Mouse (Mus musculus) midbrain, embryonic 11.5 days (tissue): ENCODE data around the gene Ceacam9. TPM values are rescaled to one million over a fixed set of nuclear protein-coding genes. Genes with fewer than 3 reads are reported as not detected.
"Not testable (repeated sequence)": the region's sequence is repeated elsewhere in the genome, so short reads cannot be mapped to it uniquely, and the experiment has no call there.

Source experiments
- ATAC-seq: fragments of 200-750 bp; cut with Nextera tagmentation; 2 replicates; pipeline ENCODE4 v1.8.0; 2017; ENCODE audit warnings: moderate TSS enrichment, moderate library complexity; ENCODE audit not compliant: low FRiP score
- DNase-seq: peaks from one replicate; pipeline ENCODE4 v3.0.0; 2015; ENCODE audit warnings: low spot score; ENCODE audit errors: missing footprints
- H3K27ac ChIP-seq: fragments of 300-500 bp; sonication (generic); 2 replicates; pipeline ENCODE4 v1.5.1; 2014; ENCODE audit warnings: low read depth, low read length
- H3K27me3 ChIP-seq: fragments of 300-500 bp; sonication (generic); 2 replicates; pipeline ENCODE4 v1.6.1; 2014; ENCODE audit warnings: mild to moderate bottlenecking, low read length, moderate library complexity, mixed read lengths; ENCODE audit not compliant: control insufficient read depth, insufficient read depth
- H3K36me3 ChIP-seq: fragments of 300-500 bp; sonication (generic); 2 replicates; pipeline ENCODE4 v1.6.1; 2014; ENCODE audit warnings: mild to moderate bottlenecking, low read length, moderate library complexity, mixed read lengths; ENCODE audit not compliant: control insufficient read depth, insufficient read depth
- H3K4me1 ChIP-seq: fragments of 300-500 bp; sonication (generic); 2 replicates; pipeline ENCODE4 v1.6.1; 2014; ENCODE audit warnings: low read length; ENCODE audit not compliant: control insufficient read depth, insufficient read depth
- H3K4me2 ChIP-seq: fragments of 300-500 bp; sonication (generic); 2 replicates; pipeline ENCODE4 v1.6.1; 2014; ENCODE audit warnings: mild to moderate bottlenecking, moderate library complexity
- H3K4me3 ChIP-seq: fragments of 300-500 bp; sonication (generic); 2 replicates; pipeline ENCODE4 v1.5.1; 2014; ENCODE audit warnings: low read depth, low read length
- H3K9ac ChIP-seq: fragments of 300-500 bp; sonication (generic); 2 replicates; pipeline ENCODE4 v1.6.1; 2014; ENCODE audit warnings: low read length
- H3K9me3 ChIP-seq: fragments of 300-500 bp; sonication (generic); 2 replicates; pipeline ENCODE4 v1.6.1; 2016; ENCODE audit warnings: low read length; ENCODE audit not compliant: control insufficient read depth
- WGBS: fragments of 180-500 bp; shearing (Covaris S2); extraction: QIAGEN DNeasy Blood & Tissue Kit; methylation state at CpG from one replicate; pipeline ENCODE4 v1.1.7; 2014; 5-methylcytosine and 5-hydroxymethylcytosine counted together
- polyA plus RNA-seq: library from polyadenylated mRNA; unstranded; fragments of >200 nt; fragmentation: Nextera tagmentation; extraction: Ambion mirVana; gene quantifications from 2 replicates; pipeline ENCODE4 v1.2.1, GENCODE M21; 2014

Gene Ceacam9
- polyA plus RNA-seq = not detected in 2 replicates

DNA sequence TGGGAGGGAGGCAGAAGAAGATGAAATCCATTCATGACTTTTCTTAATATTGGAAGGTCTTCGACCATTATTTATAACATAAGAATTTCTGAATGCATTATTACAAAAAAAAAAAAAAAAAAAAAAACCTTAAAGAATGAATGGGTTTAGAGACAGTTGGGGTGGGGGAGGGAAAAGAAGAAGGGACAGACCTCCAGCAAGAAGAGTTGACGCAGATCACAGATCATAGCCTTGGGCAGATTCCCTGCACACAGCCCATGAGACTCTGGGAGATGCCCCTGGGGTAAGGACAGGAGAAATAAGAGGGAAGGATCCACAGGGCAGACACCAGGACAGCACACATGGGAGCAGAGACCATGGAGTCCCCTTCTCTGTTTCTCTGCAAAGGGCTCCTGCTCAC is at the start of gene Ceacam9:
Gene Ceacam9, plus strand, starts transcription at position 301 of the 400 bp plus-strand sequence.
- no peak within 1 kb of the TSS for H3K27ac ChIP-seq
- no peaks in the 10 kb centered on the region for H3K4me1 ChIP-seq
- ATAC-seq (no peak), DNase-seq (no peak)
- no peaks in the 10 kb centered on the region for H3K36me3 ChIP-seq
- H3K9ac ChIP-seq = no peak within 1 kb of the TSS
- H3K4me2 ChIP-seq = no peak within 1 kb of the TSS
- no peak within 1 kb of the TSS for H3K4me3 ChIP-seq
- H3K9me3 ChIP-seq = no peaks in the 10 kb centered on the region
- H3K27me3 ChIP-seq = no peaks in the 10 kb centered on the region
- 85% methylated on average over 2 of the region's 2 CpGs for WGBS

DNA sequence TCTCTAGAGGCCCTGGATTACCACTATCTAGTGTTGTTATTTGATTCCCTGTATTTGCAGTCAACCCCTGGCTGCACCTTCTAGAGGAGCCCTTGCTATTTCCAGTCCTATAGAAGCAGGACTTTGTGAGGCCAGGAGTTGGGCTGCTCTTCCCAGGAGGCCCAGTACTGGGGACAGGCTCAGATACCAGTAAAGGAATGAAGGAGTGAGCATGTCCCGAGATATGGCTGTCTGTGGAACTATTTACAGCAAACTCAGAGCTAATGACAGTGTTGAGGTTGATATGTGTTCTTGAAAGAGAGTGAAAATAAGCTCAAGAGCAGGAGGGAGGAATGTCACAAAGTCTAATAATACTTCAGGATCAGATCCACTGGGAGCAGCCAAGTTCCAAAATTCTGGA is 47.9 kb upstream of the Ceacam9 start:
- no peak for ATAC-seq
- Histone ChIP-seq H3K4me3 (no peak overlapping the region), H3K27ac (no peak overlapping the region), H3K4me2 (no peak overlapping the region), H3K4me1 (no peaks in the 10 kb centered on the region), H3K36me3 (no peaks in the 10 kb centered on the region), H3K9me3 (no peaks in the 10 kb centered on the region), H3K9ac (no peak overlapping the region), H3K27me3 (no peaks in the 10 kb centered on the region)
- no peak for DNase-seq
- WGBS = 69% methylated on average over 1 of the region's 1 CpGs

DNA sequence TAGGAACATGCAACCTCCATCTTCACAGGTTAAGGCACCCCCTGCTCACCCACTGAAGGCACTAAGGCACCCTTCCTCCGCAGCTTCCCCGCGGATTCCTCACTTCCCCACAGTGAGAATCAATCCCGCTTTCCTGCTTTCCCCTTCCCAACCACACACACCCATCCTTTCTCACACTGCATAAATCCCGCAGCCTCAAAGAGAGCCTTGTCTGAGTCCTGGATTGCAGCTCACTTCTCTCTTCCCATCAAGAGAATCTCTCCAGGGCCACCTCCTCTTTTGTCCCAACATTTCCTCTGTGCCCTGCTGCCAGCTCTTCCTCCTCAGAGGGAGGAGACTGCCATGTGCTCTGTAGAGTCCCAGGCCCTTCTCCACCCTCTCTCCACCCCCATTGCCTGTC is 47.0 kb upstream of the Ceacam9 start:
- not testable (repeated sequence) for H3K4me3 ChIP-seq, H3K9ac ChIP-seq, H3K27me3 ChIP-seq, H3K36me3 ChIP-seq, H3K27ac ChIP-seq, ATAC-seq, DNase-seq, H3K4me2 ChIP-seq, H3K4me1 ChIP-seq, H3K9me3 ChIP-seq
- WGBS = 48% methylated on average over 5 of the region's 5 CpGs

DNA sequence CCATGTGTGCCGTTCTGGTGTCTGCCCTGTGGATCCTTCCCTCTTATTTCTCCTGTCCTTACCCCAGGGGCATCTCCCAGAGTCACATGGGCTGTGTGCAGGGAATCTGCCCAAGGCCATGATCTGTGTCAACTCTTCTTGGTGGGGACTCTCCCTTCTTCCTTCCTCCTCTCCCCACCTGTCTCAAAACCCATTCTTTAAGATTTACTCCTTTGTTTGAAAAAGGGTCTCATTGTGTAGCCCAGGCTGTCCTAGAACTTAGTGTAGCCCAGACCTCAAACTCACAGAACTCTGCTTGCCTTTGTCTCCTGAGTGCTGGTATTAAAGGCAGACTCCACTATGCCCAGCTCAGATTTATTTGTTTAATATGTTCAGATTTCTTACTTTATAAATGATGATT is 46.1 kb upstream of the Ceacam9 start, which contains the start of gene Ceacam15:
Gene Ceacam15, minus strand, starts transcription at position 101 of the 400 bp plus-strand sequence.
- Histone ChIP-seq H3K4me2 (no peak within 1 kb of the TSS), H3K4me1 (no peaks in the 10 kb centered on the region), H3K36me3 (no peaks in the 10 kb centered on the region), H3K27ac (no peak within 1 kb of the TSS), H3K4me3 (no peak within 1 kb of the TSS), H3K27me3 (no peaks in the 10 kb centered on the region), H3K9me3 (no peaks in the 10 kb centered on the region), H3K9ac (no peak within 1 kb of the TSS)
- ATAC-seq (no peak), DNase-seq (no peak)
- 60% methylated on average over 1 of the region's 1 CpGs for WGBS

DNA sequence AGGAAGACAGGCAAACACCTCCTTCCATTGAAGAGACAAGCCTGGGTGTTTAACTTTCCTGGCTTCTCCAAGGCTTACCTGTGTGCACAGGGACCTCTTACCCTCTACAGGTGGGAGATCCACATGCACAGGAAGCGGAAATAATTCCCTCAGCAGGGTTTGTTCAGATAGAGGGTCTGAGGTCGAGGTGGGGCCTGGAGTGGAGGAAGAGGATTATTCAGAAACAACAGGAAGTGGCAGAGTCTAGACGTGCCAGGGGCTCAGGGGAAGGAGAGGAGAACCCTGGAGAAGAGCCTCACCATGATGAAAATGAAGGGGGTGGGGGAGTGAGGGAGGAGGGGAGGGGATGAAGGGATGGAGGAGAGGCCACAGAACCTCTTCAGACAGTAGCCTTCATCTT is 41.5 kb upstream of the Ceacam9 start:
- not testable (repeated sequence) for H3K36me3 ChIP-seq, H3K4me1 ChIP-seq, DNase-seq, H3K4me2 ChIP-seq, H3K9me3 ChIP-seq, H3K9ac ChIP-seq, ATAC-seq, H3K27ac ChIP-seq, H3K27me3 ChIP-seq, H3K4me3 ChIP-seq
- WGBS = 21% methylated on average over 2 of the region's 3 CpGs

DNA sequence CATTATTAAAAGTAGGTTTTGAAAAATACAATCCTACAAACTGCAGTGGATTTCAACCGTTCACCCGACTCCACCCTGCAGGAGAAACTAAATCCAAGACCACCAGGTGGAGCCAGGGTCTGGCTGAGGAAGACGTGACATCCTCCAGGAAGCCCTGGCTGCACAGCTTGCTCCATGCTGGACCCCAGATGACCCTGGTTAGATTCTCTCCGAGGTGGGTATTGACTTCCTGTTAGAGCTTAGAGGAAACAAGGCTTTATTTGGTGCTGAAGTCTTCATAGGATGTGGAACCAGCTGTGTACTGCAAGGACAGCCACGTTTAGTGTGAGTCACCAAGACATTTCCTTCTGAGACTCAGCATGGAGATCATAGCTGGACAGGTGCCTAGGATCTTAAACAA is 32.5 kb upstream of the Ceacam9 start:
- Histone ChIP-seq H3K9ac (no peak overlapping the region), H3K36me3 (no peaks in the 10 kb centered on the region), H3K4me1 (no peaks in the 10 kb centered on the region), H3K27ac (no peak overlapping the region), H3K4me3 (no peak overlapping the region), H3K9me3 (no peaks in the 10 kb centered on the region), H3K27me3 (no peaks in the 10 kb centered on the region), H3K4me2 (no peak overlapping the region)
- no peak for ATAC-seq
- DNase-seq = no peak
- WGBS = 82% methylated on average over 5 of the region's 5 CpGs

DNA sequence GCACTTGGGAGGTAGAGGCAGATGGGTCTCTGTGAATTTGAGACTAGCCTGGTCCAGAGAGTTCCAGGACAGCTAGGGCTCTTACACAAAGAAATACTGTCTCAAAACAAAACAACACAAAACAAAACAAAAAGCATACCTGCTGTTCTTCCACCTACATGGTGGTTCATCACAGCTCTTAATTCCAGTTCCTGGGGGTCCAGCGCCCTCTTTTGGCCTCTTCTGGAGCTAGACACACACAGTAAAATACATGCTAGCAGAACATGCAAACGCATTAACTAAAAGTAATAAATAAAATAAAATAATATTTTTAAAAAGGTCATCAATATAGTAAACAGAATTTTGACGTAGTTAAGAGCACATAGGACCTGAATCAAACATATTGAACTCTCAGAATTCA is 26.7 kb upstream of the Ceacam9 start:
- Histone ChIP-seq H3K4me1 (no peaks in the 10 kb centered on the region), H3K27me3 (no peaks in the 10 kb centered on the region), H3K36me3 (no peaks in the 10 kb centered on the region), H3K9ac (no peak overlapping the region), H3K9me3 (no peaks in the 10 kb centered on the region), H3K4me3 (no peak overlapping the region), H3K4me2 (no peak overlapping the region), H3K27ac (no peak overlapping the region)
- DNase-seq (no peak), ATAC-seq (no peak)
- 34% methylated on average over 3 of the region's 3 CpGs for WGBS

DNA sequence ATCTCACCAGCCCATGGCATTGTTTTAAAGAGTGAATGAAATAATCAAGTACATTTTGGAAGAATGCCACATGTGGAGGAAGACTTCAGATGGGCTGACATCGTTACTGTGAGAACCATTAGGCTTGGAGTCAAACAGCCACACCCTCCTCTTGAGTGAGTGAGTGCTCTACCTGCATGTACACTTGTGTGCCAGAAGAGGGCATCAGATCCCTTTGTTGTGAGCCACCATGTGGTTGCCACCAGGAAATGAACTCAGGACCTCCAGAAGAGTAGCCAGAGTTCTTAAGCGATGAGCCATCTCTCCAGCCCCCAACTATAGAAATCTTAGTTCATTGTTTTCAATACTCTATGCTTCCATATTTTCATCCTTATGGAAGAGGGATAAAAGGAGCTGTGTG is 22.7 kb upstream of the Ceacam9 start:
- 60% methylated on average over 2 of the region's 2 CpGs for WGBS
- no peak for DNase-seq
- ATAC-seq = no peak
- H3K36me3 ChIP-seq = no peaks in the 10 kb centered on the region
- H3K4me3 ChIP-seq = no peak overlapping the region
- H3K9me3 ChIP-seq = no peaks in the 10 kb centered on the region
- no peaks in the 10 kb centered on the region for H3K27me3 ChIP-seq
- no peak overlapping the region for H3K4me2 ChIP-seq
- H3K27ac ChIP-seq = no peak overlapping the region
- no peak overlapping the region for H3K9ac ChIP-seq
- H3K4me1 ChIP-seq = no peaks in the 10 kb centered on the region

DNA sequence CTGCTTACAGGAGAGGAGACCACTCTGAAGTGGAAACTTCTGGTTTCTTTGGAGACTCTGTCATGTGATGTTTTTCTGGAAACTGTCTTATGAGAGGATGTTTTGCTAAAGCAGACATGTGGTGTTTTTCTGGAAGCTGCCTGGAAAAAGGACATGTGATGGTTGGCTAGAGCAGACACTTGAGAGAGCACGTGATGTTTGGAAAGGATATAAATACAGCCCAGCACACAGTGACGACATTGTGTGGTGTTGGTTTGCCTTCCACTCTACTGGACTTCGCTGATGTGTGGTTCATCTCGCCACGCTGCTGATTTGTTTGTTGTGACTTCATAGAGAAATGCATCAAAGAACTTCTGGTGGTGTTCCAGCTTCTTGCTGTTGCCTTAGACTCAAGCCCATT is 21.1 kb upstream of the Ceacam9 start:
- Histone ChIP-seq H3K4me3 (no peak overlapping the region), H3K27ac (no peak overlapping the region), H3K36me3 (no peaks in the 10 kb centered on the region), H3K4me2 (no peak overlapping the region), H3K9ac (no peak overlapping the region), H3K27me3 (no peaks in the 10 kb centered on the region), H3K4me1 (no peaks in the 10 kb centered on the region), H3K9me3 (no peaks in the 10 kb centered on the region)
- DNase-seq (no peak), ATAC-seq (no peak)
- 77% methylated on average over 5 of the region's 5 CpGs for WGBS

DNA sequence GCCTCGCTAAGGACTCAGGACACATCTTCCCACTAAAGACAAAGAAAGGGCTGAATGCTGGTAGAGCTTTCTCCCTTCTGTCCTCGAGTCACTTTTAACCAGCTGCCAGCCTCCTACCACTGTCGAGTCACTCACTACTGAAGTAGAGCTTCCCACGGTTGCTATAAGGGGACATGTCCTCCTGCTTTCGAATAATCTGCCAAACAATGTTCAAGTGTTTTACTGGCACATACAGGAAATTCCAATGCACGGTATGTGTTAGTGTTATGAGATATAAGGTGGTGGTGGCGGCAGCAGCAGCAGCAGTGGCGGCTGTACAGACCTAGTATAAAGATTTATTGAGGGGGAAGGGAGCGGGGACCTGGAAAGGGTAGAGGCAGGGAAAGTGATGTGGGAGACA is 15.3 kb upstream of the Ceacam9 start:
- DNase-seq = no peak
- H3K4me1 ChIP-seq = no peaks in the 10 kb centered on the region
- H3K9ac ChIP-seq = no peak overlapping the region
- no peak overlapping the region for H3K27ac ChIP-seq
- no peak for ATAC-seq
- H3K27me3 ChIP-seq = no peaks in the 10 kb centered on the region
- 69% methylated on average over 9 of the region's 9 CpGs for WGBS
- H3K4me3 ChIP-seq = no peak overlapping the region
- no peak overlapping the region for H3K4me2 ChIP-seq
- H3K9me3 ChIP-seq = no peaks in the 10 kb centered on the region
- H3K36me3 ChIP-seq = no peaks in the 10 kb centered on the region
